Mouse (Mus musculus) brain, embryonic 14.5 days (tissue): ENCODE data around the gene Tmem174. TPM values are rescaled to one million over a fixed set of nuclear protein-coding genes. Genes with fewer than 3 reads are reported as not detected.

Experiments used
- DNase-seq: peaks from one replicate; pipeline ENCODE4 v3.0.0-alpha.2; 2011; ENCODE audit warnings: low read depth
- CTCF ChIP-seq: fragments of 200-500 bp; IDR thresholded peaks from 2 replicates; pipeline ENCODE4 v1.5.1; 2012; ENCODE audit warnings: inconsistent platforms, mild to moderate bottlenecking, moderate library complexity, borderline replicate concordance; ENCODE audit not compliant: insufficient read depth, insufficient read length; ENCODE audit errors: extremely low read depth
- POLR2A ChIP-seq: fragments of 200-500 bp; IDR thresholded peaks from 2 replicates; pipeline ENCODE4 v1.6.1; 2012; ENCODE audit warnings: mild to moderate bottlenecking, inconsistent platforms, borderline replicate concordance; ENCODE audit not compliant: poor library complexity, insufficient read depth, insufficient read length, severe bottlenecking; ENCODE audit errors: extremely low read depth
- polyA plus RNA-seq: library from polyadenylated mRNA; depleted of rRNA; stranded (reverse); fragments of >200 nt; gene quantifications from 2 replicates; pipeline ENCODE4 v1.2.3, GENCODE M21; 2012

Gene Tmem174
- polyA plus RNA-seq, 1 experiment, result not detected

- no peak for DNase-seq
- TF ChIP-seq CTCF (no peak), POLR2A (no peak)
Measured at GRCm38 (mm10) chr13:98631105-98631838, 5.9 kb downstream of the Tmem174 start.

GRCm38 (mm10) chr13:98626736-98627135, 10.5 kb downstream of the Tmem174 start:
- no peak for TF ChIP-seq CTCF
- TF ChIP-seq POLR2A, result no peak
- no peak for DNase-seq

GRCm38 (mm10) chr13:98624506-98624905, 12.7 kb downstream of the Tmem174 start:
- TF ChIP-seq POLR2A, result no peak
- TF ChIP-seq CTCF, result no peak
- DNase-seq, result no peak

GRCm38 (mm10) chr13:98622881-98623549, 14.2 kb downstream of the Tmem174 start:
- no peak for DNase-seq
- TF ChIP-seq POLR2A (no peak), CTCF (no peak)

GRCm38 (mm10) chr13:98617429-98618067, 19.7 kb downstream of the Tmem174 start:
- DNase-seq, result no peak
- TF ChIP-seq CTCF, result no peak

- peak; percentile 36 for DNase-seq
- TF ChIP-seq CTCF, result no peak
- no peak for TF ChIP-seq POLR2A
Measured at GRCm38 (mm10) chr13:98607885-98608477, 29.2 kb downstream of the Tmem174 start.

- TF ChIP-seq POLR2A (no peak), CTCF (no peak)
- peak; percentile 17 for DNase-seq
Measured at GRCm38 (mm10) chr13:98603799-98604198, 33.4 kb downstream of the Tmem174 start.

- DNase-seq, result peak; percentile 42
- peak; percentile 32; the same call in 1 of the 2 replicates for TF ChIP-seq CTCF
- no peak for TF ChIP-seq POLR2A
Measured at GRCm38 (mm10) chr13:98596746-98597145, 40.5 kb downstream of the Tmem174 start.

GRCm38 (mm10) chr13:98594726-98595141, 42.5 kb downstream of the Tmem174 start:
- no peak for DNase-seq
- TF ChIP-seq POLR2A (no peak), CTCF (no peak)

GRCm38 (mm10) chr13:98593938-98594539, 43.2 kb downstream of the Tmem174 start:
- TF ChIP-seq CTCF (no peak), POLR2A (no peak)
- no peak for DNase-seq

GRCm38 (mm10) chr13:98591406-98591805, 45.8 kb downstream of the Tmem174 start:
- DNase-seq, result no peak
- TF ChIP-seq POLR2A, result no peak
